Mouse (Mus musculus): ENCODE results near the gene Zswim7.

DNA sequence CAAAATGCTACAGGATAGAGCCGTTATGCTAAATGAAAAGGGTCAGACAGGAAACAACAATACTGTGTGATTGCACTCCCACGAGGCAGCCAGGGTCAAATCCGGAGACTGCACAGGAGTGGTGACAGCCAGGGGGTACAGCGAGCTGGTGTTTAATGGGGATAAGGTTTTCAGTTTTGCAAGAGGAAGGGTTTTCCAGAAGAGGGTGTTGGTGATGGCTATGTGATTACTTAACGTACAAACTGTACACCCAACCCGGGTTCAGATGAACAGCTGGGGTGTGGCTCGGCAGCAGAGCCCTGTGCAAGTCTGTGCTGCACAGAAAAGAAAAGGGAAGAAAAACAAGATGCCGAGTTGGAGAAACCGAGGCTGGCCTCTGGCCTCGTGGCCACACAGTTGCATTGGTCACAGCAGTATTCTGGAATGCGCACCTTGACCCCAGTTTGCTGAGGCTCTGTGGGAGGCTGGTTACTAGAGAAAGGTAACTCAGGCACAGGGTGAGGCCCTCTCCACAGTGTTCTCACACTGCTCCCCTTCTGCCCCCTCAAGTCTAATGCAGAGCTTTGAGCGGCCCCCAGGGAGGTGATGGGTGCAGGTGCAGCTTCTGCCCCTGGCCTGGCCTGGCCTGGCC, 40.4 kb downstream of the Zswim7 start:
- TF ChIP-seq CTCF (conservative IDR thresholded peaks at IDR 0.05; ENCODE audit: low read length), result no peak
- no peak for TF ChIP-seq NANOG (IDR thresholded peaks at IDR 0.05; ENCODE audit: borderline replicate concordance, low read length)
